Mouse (Mus musculus): ENCODE results near the gene Prkca.

The Prkca gene

DNA sequence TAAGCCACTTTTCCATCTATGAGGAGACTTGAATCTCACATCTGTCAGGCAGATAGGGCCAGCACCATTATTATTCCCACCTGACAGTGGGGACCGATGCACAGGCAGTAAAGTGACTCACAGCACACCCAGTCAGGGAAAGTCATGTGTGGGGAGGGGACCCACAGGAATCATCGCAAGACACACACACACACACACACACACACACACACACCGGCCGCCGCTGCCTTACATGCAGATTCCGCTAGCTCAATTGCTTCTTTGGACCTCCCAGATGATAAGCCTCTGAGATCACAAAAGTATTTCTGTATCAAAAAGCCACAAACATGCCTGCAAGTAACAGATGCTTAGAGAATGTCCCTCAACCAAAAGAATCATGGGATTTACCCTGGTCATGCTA, 239.6 kb downstream of the Prkca start:
- no peak for TF ChIP-seq GATA4 (IDR thresholded peaks at IDR 0.05; ENCODE audit: insufficient replicate concordance, low read length)

DNA sequence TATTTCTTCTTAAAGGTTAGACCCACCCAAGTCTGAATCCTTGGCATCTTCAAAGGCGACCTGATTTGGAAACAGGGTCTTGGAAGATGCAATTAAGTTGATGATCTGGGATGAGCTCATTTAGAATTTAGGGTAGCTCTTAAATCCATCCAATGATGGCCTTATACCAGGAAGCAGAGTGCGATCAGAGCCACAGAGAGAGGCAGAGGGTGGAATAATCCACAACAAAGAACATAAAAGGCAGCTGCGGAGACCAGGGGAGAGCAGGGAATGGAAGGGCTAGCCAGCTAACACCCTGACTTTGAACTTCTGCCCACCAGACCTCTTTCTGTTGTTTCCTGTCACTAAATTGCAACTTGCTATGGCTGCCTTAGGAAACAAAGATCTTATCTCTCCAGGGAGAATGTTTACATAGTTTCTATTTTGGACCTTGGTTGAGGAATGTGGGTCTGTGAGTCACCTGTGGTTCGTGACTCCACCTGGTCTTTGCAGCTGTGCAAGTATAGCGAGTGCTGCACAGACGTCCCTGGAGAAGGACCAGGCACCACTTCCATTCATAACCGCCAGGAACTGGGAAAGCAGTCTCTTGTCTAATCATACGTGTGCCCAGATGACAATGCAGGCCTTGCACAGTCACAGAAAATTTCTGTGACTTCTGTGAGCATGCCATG, 242.3 kb downstream of the Prkca start:
- no peak for TF ChIP-seq GATA4 (IDR thresholded peaks at IDR 0.05; ENCODE audit: insufficient replicate concordance, low read length)

DNA sequence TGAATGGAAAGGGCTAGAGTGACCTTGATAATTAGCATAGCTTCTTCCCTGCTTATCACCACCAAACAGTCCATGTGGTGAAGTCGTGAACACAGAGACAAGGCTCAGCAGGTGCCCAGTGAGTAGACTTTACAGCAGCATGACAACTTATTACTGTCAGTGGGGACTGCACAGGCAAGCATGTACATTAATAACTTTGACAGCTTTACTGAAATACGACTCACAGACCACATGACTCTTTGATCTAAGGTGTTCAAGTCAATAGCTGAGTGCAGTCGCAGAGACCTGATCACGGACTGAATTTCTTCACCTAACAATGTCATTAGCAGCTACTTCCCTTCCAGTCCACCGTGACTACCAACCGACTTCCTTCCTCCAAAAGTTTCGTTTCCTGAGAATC, 245.4 kb downstream of the Prkca start:
- no peak for TF ChIP-seq GATA4 (IDR thresholded peaks at IDR 0.05; ENCODE audit: insufficient replicate concordance, low read length)

DNA sequence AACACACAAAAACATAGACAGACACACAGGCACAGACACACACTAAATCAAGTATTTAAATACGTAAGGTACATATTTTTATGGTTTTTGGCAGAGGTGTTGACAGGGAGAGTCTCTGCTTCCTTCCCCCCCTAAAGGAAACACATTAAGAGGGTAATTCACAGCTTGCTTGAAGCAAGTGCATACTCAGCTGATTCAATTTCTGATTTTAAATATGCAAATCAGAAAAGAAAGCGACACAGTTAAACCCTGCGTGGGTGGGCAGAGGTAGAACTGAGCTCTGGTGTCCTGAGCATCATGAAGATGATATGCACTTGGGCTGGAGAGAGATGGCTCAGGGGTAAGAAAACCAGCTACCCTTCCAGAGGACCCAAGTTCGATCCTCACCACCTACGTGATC, 248.9 kb downstream of the Prkca start:
- TF ChIP-seq GATA4 (IDR thresholded peaks at IDR 0.05; ENCODE audit: insufficient replicate concordance, low read length) = no peak

DNA sequence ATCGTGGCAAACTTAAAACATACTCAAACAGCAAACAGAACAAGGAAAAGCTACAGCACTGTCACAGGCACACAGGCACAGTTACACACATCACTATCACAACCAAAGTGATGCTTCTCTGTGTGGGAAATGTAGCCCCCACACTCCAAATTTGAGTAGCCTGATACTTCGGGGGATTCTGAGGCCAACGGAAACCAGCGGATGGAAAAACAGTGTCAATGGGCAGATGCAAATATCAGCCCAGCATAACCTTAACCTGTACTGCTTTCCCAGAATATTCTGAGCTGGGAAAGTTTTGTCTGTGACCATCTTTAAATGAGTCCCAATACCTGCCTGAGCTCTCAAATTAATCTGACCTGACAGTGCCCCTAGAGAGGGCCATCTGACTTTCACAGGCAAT, 250.5 kb downstream of the Prkca start:
- TF ChIP-seq GATA4 (IDR thresholded peaks at IDR 0.05; ENCODE audit: insufficient replicate concordance, low read length) = no peak

DNA sequence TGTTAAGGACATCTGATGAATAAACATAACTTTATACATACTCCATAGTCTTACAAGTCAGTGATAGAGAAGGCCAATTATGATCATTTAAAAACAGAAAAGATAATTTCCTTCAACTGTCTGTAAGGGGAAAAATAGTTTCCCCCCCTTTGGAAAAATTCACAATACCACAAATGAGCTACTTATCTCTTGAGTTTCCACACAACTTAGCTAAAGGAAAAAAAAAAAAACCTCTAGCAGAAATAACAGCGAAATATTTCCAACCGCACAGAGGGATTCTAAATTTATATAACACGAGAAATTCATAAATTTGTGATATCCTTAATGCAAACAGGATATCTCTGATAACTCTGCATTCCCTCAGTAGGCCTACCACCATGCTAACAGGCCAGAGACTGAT, 252.5 kb downstream of the Prkca start:
- TF ChIP-seq GATA4 (IDR thresholded peaks at IDR 0.05; ENCODE audit: insufficient replicate concordance, low read length) = no peak

DNA sequence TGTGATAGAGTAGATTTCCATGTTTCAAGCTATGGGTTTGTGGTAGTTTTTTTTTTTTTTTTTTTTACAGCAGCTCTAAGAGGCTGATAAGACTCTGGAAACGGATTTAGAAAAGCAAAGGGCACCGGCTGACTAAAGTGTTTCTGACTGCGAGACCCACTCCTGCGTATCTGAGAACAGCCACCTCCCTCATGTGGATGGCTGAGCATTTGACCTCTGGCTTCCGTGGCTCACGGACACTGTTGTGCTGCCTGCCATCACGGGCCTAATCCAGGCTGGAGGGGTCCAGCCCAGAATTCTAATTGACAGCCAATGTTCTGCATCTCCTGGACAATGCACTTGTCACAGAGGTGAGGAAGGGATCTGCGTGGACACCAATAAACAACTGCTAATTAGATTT, 253.0 kb downstream of the Prkca start:
- no peak for TF ChIP-seq GATA4 (IDR thresholded peaks at IDR 0.05; ENCODE audit: insufficient replicate concordance, low read length)

DNA sequence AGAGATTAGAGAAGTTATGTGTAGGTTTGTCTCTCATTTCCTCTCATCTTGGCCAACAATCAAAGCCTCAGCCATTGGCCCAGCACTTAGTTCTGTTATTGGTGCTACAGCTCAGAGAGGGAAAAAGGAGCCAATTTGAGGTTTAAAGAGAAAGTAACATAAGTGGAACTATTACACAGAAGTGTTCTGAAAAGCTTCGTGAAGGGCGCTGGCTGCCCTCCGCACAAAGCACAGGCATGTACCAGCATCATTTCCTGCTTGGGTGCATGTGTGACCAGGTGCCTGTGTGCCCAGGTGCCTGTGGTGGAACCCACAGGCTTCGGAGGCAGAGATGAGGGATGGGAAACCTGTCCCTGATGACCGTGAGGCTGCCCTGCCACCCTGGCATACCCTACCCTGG, 255.7 kb downstream of the Prkca start:
- no peak for TF ChIP-seq GATA4 (IDR thresholded peaks at IDR 0.05; ENCODE audit: insufficient replicate concordance, low read length)

DNA sequence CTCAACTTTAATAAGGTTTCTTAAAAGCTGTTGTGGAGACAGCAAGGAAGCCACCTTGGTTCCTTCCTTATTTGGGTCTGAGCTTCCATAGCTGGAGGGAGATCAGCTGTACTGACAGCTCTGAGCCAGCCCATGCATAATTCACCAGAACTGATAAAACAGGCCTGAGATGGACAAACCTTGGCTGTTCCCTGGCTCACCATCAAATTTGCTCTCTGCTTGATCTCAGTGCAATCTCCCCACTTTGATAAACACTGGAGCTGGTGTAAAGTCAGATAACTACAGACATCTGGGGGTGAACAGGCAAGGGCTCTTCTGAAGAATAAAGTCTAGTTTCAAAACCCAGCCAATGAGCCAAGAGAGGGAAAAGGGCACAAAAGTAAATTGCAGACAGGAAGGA, 261.1 kb downstream of the Prkca start:
- TF ChIP-seq GATA4 (IDR thresholded peaks at IDR 0.05; ENCODE audit: insufficient replicate concordance, low read length) = no peak

DNA sequence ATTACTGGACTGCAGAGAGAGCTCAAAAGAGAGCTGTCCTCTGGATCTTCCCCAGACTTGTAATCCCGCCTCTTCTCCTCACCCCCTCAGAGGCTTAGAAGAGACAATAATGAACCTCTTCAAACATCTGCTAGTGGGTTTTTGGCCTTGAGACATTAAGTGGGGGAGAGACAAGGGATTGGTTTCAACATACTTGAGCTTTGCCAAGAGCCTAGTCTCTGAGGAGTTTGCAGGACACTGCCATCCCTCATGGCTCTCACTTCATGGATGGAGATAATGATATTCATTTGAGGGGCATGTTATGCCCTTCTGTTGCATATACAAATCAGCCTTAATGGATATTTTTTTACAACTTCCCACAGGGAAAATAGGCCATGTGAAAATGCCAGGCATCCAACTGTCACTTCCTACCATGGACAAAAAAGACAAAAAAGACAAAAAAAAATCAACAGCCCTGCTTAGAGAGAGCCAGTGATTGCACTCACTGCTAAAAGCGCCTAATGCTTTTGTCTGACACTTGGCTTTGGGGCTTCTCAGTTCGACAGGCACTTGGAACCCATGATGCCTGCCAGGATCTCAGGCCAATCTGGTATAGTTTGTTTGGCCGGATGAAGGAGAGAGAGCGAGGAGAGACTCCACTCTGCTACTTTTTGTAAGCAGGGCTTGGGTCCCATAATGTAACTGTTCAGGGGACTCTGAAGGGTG, 263.6 kb downstream of the Prkca start:
- TF ChIP-seq GATA4 (IDR thresholded peaks at IDR 0.05; ENCODE audit: insufficient replicate concordance, low read length) = no peak

DNA sequence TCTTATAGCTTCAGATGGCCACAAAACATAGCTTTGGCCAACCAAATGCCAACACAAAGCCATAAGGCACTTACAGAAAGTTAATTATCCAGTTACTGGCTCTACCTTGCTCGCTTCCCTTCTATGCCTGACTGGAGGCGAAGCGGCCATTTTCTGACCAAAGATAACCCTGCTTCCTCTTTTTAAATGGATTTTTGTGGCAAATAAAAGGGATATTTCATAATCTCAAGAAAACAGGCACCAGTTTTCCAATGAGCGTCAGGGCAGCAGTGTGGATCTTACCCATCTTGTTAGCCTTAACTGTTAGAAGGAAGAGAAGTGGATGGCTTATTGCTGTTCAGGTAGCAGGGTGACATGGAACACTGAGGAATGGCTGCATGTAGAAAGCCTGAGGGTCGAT, 264.3 kb downstream of the Prkca start:
- TF ChIP-seq GATA4 (IDR thresholded peaks at IDR 0.05; ENCODE audit: insufficient replicate concordance, low read length) = no peak

DNA sequence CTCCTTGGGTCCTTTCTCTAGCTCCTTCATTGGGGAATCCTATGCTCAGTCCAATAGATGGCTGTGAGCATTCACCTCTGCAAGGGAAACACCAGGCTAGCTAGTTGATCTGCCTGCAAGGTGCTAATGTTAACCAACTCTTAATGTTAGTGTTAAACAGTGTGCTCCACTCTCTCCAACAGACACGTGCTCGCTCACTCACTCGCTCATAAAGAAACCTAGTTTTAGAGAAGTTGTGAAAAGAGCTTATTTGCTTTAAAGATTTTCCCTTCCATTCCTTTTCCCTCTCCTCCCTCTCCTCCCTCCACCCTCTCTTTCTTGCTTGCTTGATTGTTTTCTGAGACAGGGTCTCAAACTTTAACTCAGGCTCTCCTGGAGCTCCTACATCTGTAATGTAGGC, 266.2 kb downstream of the Prkca start:
- no peak for TF ChIP-seq GATA4 (IDR thresholded peaks at IDR 0.05; ENCODE audit: insufficient replicate concordance, low read length)

DNA sequence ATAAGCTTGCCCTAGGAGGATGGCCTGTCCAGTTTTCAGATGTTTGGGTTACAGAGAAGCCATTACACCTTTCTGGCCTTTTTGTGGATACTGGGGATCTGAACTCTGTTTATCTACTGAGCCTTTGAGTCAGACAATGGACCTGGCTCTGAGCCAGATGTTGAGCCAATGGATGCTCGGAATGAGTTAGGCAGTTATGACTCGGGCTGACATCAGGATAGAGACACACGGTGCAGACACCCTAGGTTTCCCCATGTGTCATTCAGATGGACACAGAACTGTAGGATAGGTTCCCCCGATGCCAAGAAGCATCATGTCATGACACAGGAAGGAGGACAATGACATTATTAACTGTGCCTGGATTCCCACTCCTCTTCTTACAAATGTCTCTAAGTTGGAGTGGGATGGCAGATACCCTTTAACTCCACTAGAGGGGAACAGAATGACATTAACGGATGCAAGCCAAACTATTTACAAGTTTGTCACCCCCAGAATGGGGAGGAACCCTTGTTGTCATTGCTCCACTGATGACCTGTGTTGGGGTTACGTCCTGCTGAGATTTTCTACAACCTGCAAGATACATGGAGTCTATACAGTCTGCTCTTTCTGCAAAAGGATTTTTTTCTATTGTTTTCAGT, 271.0 kb downstream of the Prkca start:
- TF ChIP-seq GATA4 (IDR thresholded peaks at IDR 0.05; ENCODE audit: insufficient replicate concordance, low read length) = no peak

DNA sequence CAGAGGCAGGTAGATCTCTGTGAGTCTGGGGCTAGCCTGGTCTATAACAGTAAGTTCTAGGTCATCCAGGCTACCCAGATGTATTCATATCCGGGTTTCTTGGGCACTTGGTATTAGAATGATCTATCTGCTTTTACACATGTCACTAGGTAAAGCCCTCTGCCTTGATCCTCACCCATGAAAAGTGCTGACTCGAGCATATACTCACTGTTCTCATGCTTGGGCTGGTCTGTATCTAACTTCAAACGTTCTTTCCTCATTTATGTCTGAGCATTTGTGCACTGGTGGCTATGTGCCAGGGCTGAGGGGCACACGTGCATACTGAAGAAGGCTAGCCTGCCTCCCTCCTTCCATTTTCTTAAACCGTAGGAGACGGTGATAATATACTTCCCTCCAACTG, 272.5 kb downstream of the Prkca start:
- TF ChIP-seq GATA4 (IDR thresholded peaks at IDR 0.05; ENCODE audit: insufficient replicate concordance, low read length) = no peak

DNA sequence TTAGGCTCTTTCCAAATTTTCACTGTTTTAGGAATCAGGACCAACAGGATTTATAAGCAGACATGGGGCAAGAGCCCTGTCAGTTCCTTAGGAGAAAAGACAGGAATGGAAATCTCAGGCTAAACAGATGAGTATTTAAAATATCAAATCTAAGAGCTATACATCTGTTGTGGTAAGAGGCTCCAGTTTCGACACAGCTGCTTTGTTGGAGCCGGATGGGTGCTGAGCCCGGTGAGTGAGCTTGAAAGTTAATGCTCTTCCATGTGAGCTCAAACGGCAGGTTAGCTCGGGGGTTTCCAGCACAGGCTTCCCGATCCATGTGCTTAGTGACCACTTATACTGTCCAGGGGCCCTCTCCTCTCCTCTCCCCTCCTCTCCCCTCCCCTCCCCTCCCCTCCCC, 273.7 kb downstream of the Prkca start:
- TF ChIP-seq GATA4 (IDR thresholded peaks at IDR 0.05; ENCODE audit: insufficient replicate concordance, low read length) = no peak

DNA sequence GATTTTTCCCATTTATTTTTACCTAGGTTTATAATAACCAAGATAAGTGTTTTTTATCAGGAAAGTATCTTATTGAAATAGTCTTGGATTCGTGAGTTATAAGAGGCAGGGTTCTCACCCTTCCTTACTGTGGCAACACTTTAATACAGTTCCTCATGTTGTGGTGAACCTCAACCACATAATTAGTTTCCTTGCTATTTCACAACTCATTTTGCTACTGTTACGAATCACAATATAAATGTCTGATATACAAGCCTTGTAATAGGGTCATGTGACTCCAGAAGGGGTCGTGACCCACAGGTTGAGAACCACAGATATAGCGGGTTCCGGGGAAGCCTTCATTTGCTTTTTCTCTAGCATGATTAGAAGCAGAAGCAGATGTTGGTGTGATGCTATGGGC, 275.3 kb downstream of the Prkca start:
- TF ChIP-seq GATA4 (IDR thresholded peaks at IDR 0.05; ENCODE audit: insufficient replicate concordance, low read length) = no peak
